Mouse (Mus musculus): ENCODE measurements around the gene Evi5l.

GRCm38 (mm10) chr8:4139660-4140646, 26.4 kb upstream of the Evi5l start:
- TF ChIP-seq BHLHE40 (IDR thresholded peaks at IDR 0.05; ENCODE audit: borderline replicate concordance, low read depth, low read length) (no peak), TCF12 (IDR thresholded peaks at IDR 0.05; ENCODE audit: low read depth, low read length) (no peak), EP300 (IDR thresholded peaks at IDR 0.05; ENCODE audit: low read depth in 1 of 2, low read length in 2 of 2) (no peak), SMC3 (IDR thresholded peaks at IDR 0.05; ENCODE audit: low read depth, low read length) (peak; percentile 91), POLR2A (IDR thresholded peaks at IDR 0.05; ENCODE audit: control insufficient read depth in 1 of 2, insufficient read depth in 1 of 2, low read depth in 1 of 2, low read length in 2 of 2, poor library complexity in 1 of 2) (no peak), UBTF (IDR thresholded peaks at IDR 0.05; ENCODE audit: borderline replicate concordance, insufficient read depth, low read depth, low read length) (no peak)

Measured in MEL (cell line).